Mouse (Mus musculus) myocyte (in vitro differentiated cells): Measurements from ENCODE around the gene Abca6. TPM values are rescaled to one million over a fixed set of nuclear protein-coding genes. Genes with fewer than 3 reads are reported as not detected.

ENCODE experiments used
- H3K27me3 ChIP-seq: one replicate; pipeline ENCODE4 v1.6.1; 2011; ENCODE audit not compliant: control insufficient read depth, insufficient read depth, insufficient read length
- H3K36me3 ChIP-seq: one replicate; pipeline ENCODE4 v1.6.1; 2011; ENCODE audit not compliant: control insufficient read depth, insufficient read depth
- H3K4me2 ChIP-seq: one replicate; pipeline ENCODE4 v1.6.1; 2011; ENCODE audit warnings: low read depth, control low read depth
- H3K4me3 ChIP-seq: one replicate; pipeline ENCODE4 v1.5.1; 2011; ENCODE audit warnings: mild to moderate bottlenecking, control low read depth, moderate library complexity
- H3K79me2 ChIP-seq: one replicate; pipeline ENCODE4 v1.6.1; 2011; ENCODE audit not compliant: control insufficient read depth, insufficient read depth
- H3ac ChIP-seq: one replicate; pipeline ENCODE4 v1.6.1; 2011; ENCODE audit not compliant: control insufficient read depth, insufficient read length
- CEBPB ChIP-seq: IDR thresholded peaks from 2 replicates; pipeline ENCODE4 v1.6.1; 2011; ENCODE audit warnings: mild to moderate bottlenecking, moderate library complexity; ENCODE audit not compliant: poor library complexity, insufficient read depth, severe bottlenecking
- E2F4 ChIP-seq: IDR thresholded peaks from one replicate; pipeline ENCODE4 v1.6.1; 2011; ENCODE audit warnings: mild to moderate bottlenecking, control low read depth, moderate library complexity; ENCODE audit not compliant: insufficient read depth
- MAX ChIP-seq: IDR thresholded peaks from one replicate; pipeline ENCODE4 v1.6.1; 2011; ENCODE audit warnings: low read depth, mild to moderate bottlenecking, control low read depth
- MYOD1 ChIP-seq, 3 experiments: IDR thresholded peaks; one replicate each; pipeline ENCODE4 v1.6.1; 2011; ENCODE audit warnings: control low read depth in 2 of 3, low read depth in 2 of 3, mild to moderate bottlenecking in 2 of 3, moderate library complexity in 1 of 3; ENCODE audit not compliant: insufficient read length in 2 of 3, control insufficient read depth in 1 of 3
- MYOG ChIP-seq, 3 experiments: IDR thresholded peaks; one replicate each; pipeline ENCODE4 v1.6.1; 2011; ENCODE audit warnings: control low read depth in 2 of 3, low read depth in 2 of 3, mild to moderate bottlenecking in 2 of 3; ENCODE audit not compliant: insufficient read length in 2 of 3, control insufficient read depth in 1 of 3, insufficient read depth in 1 of 3
- POLR2A ChIP-seq: IDR thresholded peaks from one replicate; pipeline ENCODE4 v1.6.1; 2011; ENCODE audit warnings: low read depth, mild to moderate bottlenecking, control low read depth, moderate library complexity; ENCODE audit not compliant: insufficient read length
- POLR2AphosphoS2 ChIP-seq: IDR thresholded peaks from one replicate; pipeline ENCODE4 v1.6.1; 2011; ENCODE audit warnings: low read depth, control low read depth; ENCODE audit not compliant: insufficient read length
- REST ChIP-seq: IDR thresholded peaks from one replicate; pipeline ENCODE4 v1.6.1; 2011; ENCODE audit warnings: mild to moderate bottlenecking, control low read depth, moderate library complexity; ENCODE audit not compliant: insufficient read depth, insufficient read length
- SRF ChIP-seq: IDR thresholded peaks from one replicate; pipeline ENCODE4 v1.6.1; 2011; ENCODE audit warnings: low read depth; ENCODE audit not compliant: control insufficient read depth, insufficient read length
- TCF12 ChIP-seq: IDR thresholded peaks from one replicate; pipeline ENCODE4 v1.6.1; 2011; ENCODE audit warnings: mild to moderate bottlenecking, control low read depth; ENCODE audit not compliant: poor library complexity, insufficient read depth, severe bottlenecking
- TCF3 ChIP-seq: IDR thresholded peaks from one replicate; pipeline ENCODE4 v1.6.1; 2011; ENCODE audit warnings: low read depth, control low read depth; ENCODE audit not compliant: insufficient read length
- USF1 ChIP-seq: IDR thresholded peaks from one replicate; pipeline ENCODE4 v1.6.1; 2011; ENCODE audit warnings: low read depth, mild to moderate bottlenecking, control low read depth, moderate library complexity
- polyA plus RNA-seq: library from polyadenylated mRNA; unstranded; fragments of >200 nt; fragmentation: generic; extraction: Trizol; gene quantifications from one replicate; pipeline ENCODE4 v1.2.1, GENCODE M21; 2012; ENCODE audit warnings: missing spikeins

Gene Abca6
- polyA plus RNA-seq, 1 experiment: not detected

GRCm38 (mm10) chr11:110268244-110268844 is 16.8 kb upstream of the Abca6 start:
- Histone ChIP-seq H3K27me3 (no peaks in the 10 kb centered on the region), H3K4me3 (no peak overlapping the region), H3K36me3 (no peaks in the 10 kb centered on the region), H3ac (no peak overlapping the region), H3K79me2 (no peaks in the 10 kb centered on the region), H3K4me2 (peak overlapping the region; percentile 36)
- TF ChIP-seq POLR2A (no peak), REST (no peak), MYOD1 (IDR thresholded peaks at IDR 0.05; ENCODE audit: control insufficient read depth in 1 of 3, insufficient read length in 2 of 3, low read depth in 2 of 3) (no peak), CEBPB (no peak), E2F4 (no peak), SRF (no peak), MYOG (IDR thresholded peaks at IDR 0.05; ENCODE audit: control insufficient read depth in 1 of 3, insufficient read depth in 1 of 3, insufficient read length in 2 of 3, low read depth in 2 of 3) (no peak), USF1 (no peak), MAX (no peak)

GRCm38 (mm10) chr11:110267232-110267631 is 15.7 kb upstream of the Abca6 start:
- TF ChIP-seq SRF (no peak), MYOG (IDR thresholded peaks at IDR 0.05; ENCODE audit: control insufficient read depth in 1 of 3, insufficient read depth in 1 of 3, insufficient read length in 2 of 3, low read depth in 2 of 3) (no peak), USF1 (no peak), POLR2AphosphoS2 (no peak), MYOD1 (IDR thresholded peaks at IDR 0.05; ENCODE audit: control insufficient read depth in 1 of 3, insufficient read length in 2 of 3, low read depth in 2 of 3) (no peak), TCF3 (no peak), MAX (no peak), E2F4 (no peak), CEBPB (no peak), POLR2A (no peak)

DNA sequence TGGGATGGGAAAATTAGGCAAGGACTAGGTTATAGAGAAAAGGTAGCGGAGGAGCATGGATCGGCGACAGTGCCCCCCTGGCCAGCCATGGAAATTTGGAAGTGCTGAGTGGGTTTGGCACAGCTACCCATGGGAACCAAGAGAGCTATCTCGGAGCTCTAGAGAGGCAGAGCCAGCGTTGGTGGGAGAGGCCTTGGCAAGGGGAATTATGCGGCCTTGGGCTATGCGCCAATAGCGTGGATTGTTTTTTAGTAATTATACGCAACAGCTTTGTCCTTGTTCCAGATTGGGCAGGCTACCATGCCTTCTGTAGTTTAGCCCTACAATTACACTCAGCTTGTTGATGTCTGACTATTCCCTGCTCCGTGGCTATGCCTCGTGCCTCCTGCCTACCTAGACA is 15.2 kb upstream of the Abca6 start:
- H3K27me3 ChIP-seq: no peaks in the 10 kb centered on the region
- no peak overlapping the region for H3K4me2 ChIP-seq
- H3K36me3 ChIP-seq: no peaks in the 10 kb centered on the region
- no peak overlapping the region for H3ac ChIP-seq
- no peaks in the 10 kb centered on the region for H3K79me2 ChIP-seq
- no peak overlapping the region for H3K4me3 ChIP-seq
- TF ChIP-seq POLR2A: no peak
- no peak for TF ChIP-seq MAX
- no peak for TF ChIP-seq TCF12
- no peak for TF ChIP-seq CEBPB
- no peak for TF ChIP-seq MYOD1 (IDR thresholded peaks at IDR 0.05; ENCODE audit: control insufficient read depth in 1 of 3, insufficient read length in 2 of 3, low read depth in 2 of 3)
- TF ChIP-seq E2F4: no peak
- TF ChIP-seq MYOG (IDR thresholded peaks at IDR 0.05; ENCODE audit: control insufficient read depth in 1 of 3, insufficient read depth in 1 of 3, insufficient read length in 2 of 3, low read depth in 2 of 3): no peak
- no peak for TF ChIP-seq REST
- no peak for TF ChIP-seq POLR2AphosphoS2
- TF ChIP-seq USF1: no peak
- no peak for TF ChIP-seq TCF3
- TF ChIP-seq SRF: no peak

More at GRCm38 (mm10) chr11:110267232-110267631, 15.7 kb upstream of the Abca6 start:
- H3K27me3 ChIP-seq: no peaks in the 10 kb centered on the region
- H3K4me2 ChIP-seq: no peak overlapping the region
- no peaks in the 10 kb centered on the region for H3K79me2 ChIP-seq
- H3K36me3 ChIP-seq: no peaks in the 10 kb centered on the region
- H3K4me3 ChIP-seq: no peak overlapping the region
- H3ac ChIP-seq: no peak overlapping the region

- TF ChIP-seq POLR2A (no peak), SRF (no peak), TCF3 (no peak), REST (no peak), E2F4 (no peak), MAX (no peak), CEBPB (no peak), TCF12 (no peak), POLR2AphosphoS2 (no peak)
- Histone ChIP-seq H3K36me3 (no peaks in the 10 kb centered on the region), H3K4me3 (no peak overlapping the region), H3K4me2 (no peak overlapping the region), H3K79me2 (no peaks in the 10 kb centered on the region), H3ac (no peak overlapping the region), H3K27me3 (no peaks in the 10 kb centered on the region)
Observed at GRCm38 (mm10) chr11:110261867-110262266, 10.3 kb upstream of the Abca6 start.

DNA sequence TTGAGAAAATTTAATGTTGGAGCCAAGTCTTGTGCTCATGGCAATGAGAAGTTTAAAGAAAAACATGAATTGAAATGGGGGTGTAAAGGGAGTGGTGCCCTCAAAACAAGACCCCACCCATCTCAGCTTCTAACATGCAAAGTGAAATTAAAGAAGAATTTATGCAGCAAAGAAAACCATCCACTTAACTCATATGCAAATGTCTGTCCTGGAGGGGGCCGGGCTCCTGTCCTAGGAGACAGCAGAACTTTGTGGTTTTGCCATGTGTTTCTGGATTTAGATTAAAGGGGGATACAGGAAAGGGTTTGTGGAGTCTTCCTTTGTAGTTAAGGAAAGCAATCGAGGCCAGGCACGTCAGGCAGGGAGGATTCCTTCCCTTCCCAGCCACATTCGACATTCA is 6.3 kb upstream of the Abca6 start:
- no peak overlapping the region for H3ac ChIP-seq
- H3K79me2 ChIP-seq: no peaks in the 10 kb centered on the region
- TF ChIP-seq MYOD1 (IDR thresholded peaks at IDR 0.05; ENCODE audit: control insufficient read depth in 1 of 3, insufficient read length in 2 of 3, low read depth in 2 of 3) (no peak), TCF12 (no peak), MAX (no peak), POLR2A (no peak), REST (no peak), USF1 (no peak), TCF3 (no peak), MYOG (IDR thresholded peaks at IDR 0.05; ENCODE audit: control insufficient read depth in 1 of 3, insufficient read depth in 1 of 3, insufficient read length in 2 of 3, low read depth in 2 of 3) (no peak), CEBPB (no peak), SRF (no peak), POLR2AphosphoS2 (no peak), E2F4 (no peak)
- no peaks in the 10 kb centered on the region for H3K27me3 ChIP-seq
- no peaks in the 10 kb centered on the region for H3K36me3 ChIP-seq
- H3K4me2 ChIP-seq: no peak overlapping the region
- no peak overlapping the region for H3K4me3 ChIP-seq
